Mouse (Mus musculus): ENCODE results near the gene Lima1.

- TF ChIP-seq CTCF (IDR thresholded peaks at IDR 0.05; ENCODE audit: low read depth) (no peak), EP300 (IDR thresholded peaks at IDR 0.05; ENCODE audit: low read depth) (no peak)
These were observed 8.8 kb upstream of the Lima1 start for GRCm38 (mm10) chr15:99884038-99884437.
